Mouse (Mus musculus): Measurements from ENCODE around the gene Tmem205. TPM values are rescaled to one million over a fixed set of nuclear protein-coding genes. Genes with fewer than 3 reads are reported as not detected.

The Tmem205 gene
- total and polyA plus RNA-seq, 2 experiments from 2014 or later: 42.0 to 52.8 TPM

GRCm38 (mm10) chr9:21962010-21962409 is 34.7 kb upstream of the Tmem205 start:
- no peak overlapping the region for H3K27ac ChIP-seq (ENCODE audit: low read depth, low read length)
- no peak for TF ChIP-seq CTCF (IDR thresholded peaks at IDR 0.05; ENCODE audit: low read depth)
- ATAC-seq (peak; percentile 35; the same call in 1 of the 2 replicates), DNase-seq (no peak)
- 0 out of 2 replicates have a peak, but pooled peaks cover 4% of the 10 kb centered on the region for H3K4me1 ChIP-seq (ENCODE audit: insufficient read depth)
- H3K4me3 ChIP-seq (ENCODE audit: low read depth, low read length): peak overlapping the region; percentile 38
- H3K9ac ChIP-seq: peak overlapping the region; percentile 22
- H3K36me3 ChIP-seq (ENCODE audit: insufficient read depth): no peaks in the 10 kb centered on the region; the same call in 1 of the 2 replicates
- peaks cover 25% of the 10 kb centered on the region for H3K27me3 ChIP-seq (ENCODE audit: insufficient read depth, low read length)
- WGBS: under 1% methylated on average over 15 of the region's 15 CpGs
- no peaks in the 10 kb centered on the region for H3K9me3 ChIP-seq (ENCODE audit: low read length)
- peak overlapping the region; percentile 72 for H3K4me2 ChIP-seq (ENCODE audit: low read depth)

- no peak for TF ChIP-seq CTCF (IDR thresholded peaks at IDR 0.05; ENCODE audit: low read depth)
- 1% methylated on average over 35 of the region's 35 CpGs for WGBS
- Histone ChIP-seq H3K4me2 (ENCODE audit: low read depth) (peak overlapping the region; percentile 72), H3K36me3 (ENCODE audit: insufficient read depth) (no peaks in the 10 kb centered on the region; the same call in 1 of the 2 replicates), H3K9ac (no peak overlapping the region), H3K27me3 (ENCODE audit: insufficient read depth, low read length) (peaks cover 25% of the 10 kb centered on the region), H3K4me1 (ENCODE audit: insufficient read depth) (peaks cover 5% of the 10 kb centered on the region; the same call in 1 of the 2 replicates), H3K27ac (ENCODE audit: low read depth, low read length) (no peak overlapping the region), H3K9me3 (ENCODE audit: low read length) (no peaks in the 10 kb centered on the region), H3K4me3 (ENCODE audit: low read depth, low read length) (peak overlapping the region; percentile 38)
- ATAC-seq: no peak
- DNase-seq: no peak
These were observed 34.1 kb upstream of the Tmem205 start for GRCm38 (mm10) chr9:21961366-21961980.

- Histone ChIP-seq H3K4me1 (ENCODE audit: insufficient read depth) (peaks cover 8% of the 10 kb centered on the region; the same call in 1 of the 2 replicates), H3K4me2 (ENCODE audit: low read depth) (no peak overlapping the region), H3K27me3 (ENCODE audit: insufficient read depth, low read length) (peaks cover 25% of the 10 kb centered on the region), H3K36me3 (ENCODE audit: insufficient read depth) (no peaks in the 10 kb centered on the region; the same call in 1 of the 2 replicates), H3K27ac (ENCODE audit: low read depth, low read length) (no peak overlapping the region), H3K9ac (no peak overlapping the region), H3K4me3 (ENCODE audit: low read depth, low read length) (no peak overlapping the region), H3K9me3 (ENCODE audit: low read length) (no peaks in the 10 kb centered on the region)
- no peak for TF ChIP-seq CTCF (IDR thresholded peaks at IDR 0.05; ENCODE audit: low read depth)
- ATAC-seq: no peak
- WGBS: 14% methylated on average over 26 of the region's 26 CpGs
- DNase-seq: no peak
These were observed 33.3 kb upstream of the Tmem205 start for GRCm38 (mm10) chr9:21960558-21961208.

GRCm38 (mm10) chr9:21960135-21960534 is 32.8 kb upstream of the Tmem205 start:
- H3K4me1 ChIP-seq (ENCODE audit: insufficient read depth): peaks cover 9% of the 10 kb centered on the region; the same call in 1 of the 2 replicates
- no peak overlapping the region for H3K27ac ChIP-seq (ENCODE audit: low read depth, low read length)
- WGBS: 52% methylated on average over 9 of the region's 9 CpGs
- TF ChIP-seq CTCF (IDR thresholded peaks at IDR 0.05; ENCODE audit: low read depth): no peak
- no peak overlapping the region for H3K4me2 ChIP-seq (ENCODE audit: low read depth)
- DNase-seq: no peak
- no peaks in the 10 kb centered on the region; the same call in 1 of the 2 replicates for H3K36me3 ChIP-seq (ENCODE audit: insufficient read depth)
- no peaks in the 10 kb centered on the region for H3K9me3 ChIP-seq (ENCODE audit: low read length)
- H3K4me3 ChIP-seq (ENCODE audit: low read depth, low read length): no peak overlapping the region
- ATAC-seq: no peak
- H3K27me3 ChIP-seq (ENCODE audit: insufficient read depth, low read length): peaks cover 25% of the 10 kb centered on the region
- H3K9ac ChIP-seq: no peak overlapping the region

- 89% methylated on average over 7 of the region's 7 CpGs for WGBS
- H3K4me1 ChIP-seq (ENCODE audit: insufficient read depth): peaks cover 16% of the 10 kb centered on the region
- no peaks in the 10 kb centered on the region for H3K9me3 ChIP-seq (ENCODE audit: low read length)
- no peaks in the 10 kb centered on the region; the same call in 1 of the 2 replicates for H3K36me3 ChIP-seq (ENCODE audit: insufficient read depth)
- no peak overlapping the region for H3K4me3 ChIP-seq (ENCODE audit: low read depth, low read length)
- no peak for DNase-seq
- no peak overlapping the region for H3K4me2 ChIP-seq (ENCODE audit: low read depth)
- peaks cover 25% of the 10 kb centered on the region for H3K27me3 ChIP-seq (ENCODE audit: insufficient read depth, low read length)
- ATAC-seq: no peak
- no peak overlapping the region for H3K27ac ChIP-seq (ENCODE audit: low read depth, low read length)
- no peak overlapping the region for H3K9ac ChIP-seq
- no peak for TF ChIP-seq CTCF (IDR thresholded peaks at IDR 0.05; ENCODE audit: low read depth)
These were observed 31.9 kb upstream of the Tmem205 start for GRCm38 (mm10) chr9:21959244-21959643.

GRCm38 (mm10) chr9:21958372-21958771 is 31.0 kb upstream of the Tmem205 start:
- Histone ChIP-seq H3K9ac (no peak overlapping the region), H3K4me1 (ENCODE audit: insufficient read depth) (peaks cover 21% of the 10 kb centered on the region), H3K27me3 (ENCODE audit: insufficient read depth, low read length) (peaks cover 24% of the 10 kb centered on the region), H3K9me3 (ENCODE audit: low read length) (no peaks in the 10 kb centered on the region), H3K27ac (ENCODE audit: low read depth, low read length) (no peak overlapping the region), H3K36me3 (ENCODE audit: insufficient read depth) (no peaks in the 10 kb centered on the region; the same call in 1 of the 2 replicates), H3K4me2 (ENCODE audit: low read depth) (no peak overlapping the region), H3K4me3 (ENCODE audit: low read depth, low read length) (no peak overlapping the region)
- ATAC-seq: no peak
- WGBS: 87% methylated on average over 5 of the region's 5 CpGs
- no peak for TF ChIP-seq CTCF (IDR thresholded peaks at IDR 0.05; ENCODE audit: low read depth)
- no peak for DNase-seq
